Mouse (Mus musculus) C2C12 (cell line): ENCODE measurements around the gene Ugt1a10.

Experiments used
- CEBPB ChIP-seq: IDR thresholded peaks from one replicate; pipeline ENCODE4 v1.6.1; 2011; ENCODE audit warnings: low read depth, mild to moderate bottlenecking, control low read depth, moderate library complexity
- CTCF ChIP-seq: IDR thresholded peaks from one replicate; pipeline ENCODE4 v1.5.1; 2011; ENCODE audit not compliant: control insufficient read depth, insufficient read depth, insufficient read length
- MYOD1 ChIP-seq: IDR thresholded peaks from one replicate; pipeline ENCODE4 v1.6.1; 2011; ENCODE audit warnings: low read depth; ENCODE audit not compliant: control insufficient read depth, insufficient read length
- MYOG ChIP-seq: IDR thresholded peaks from one replicate; pipeline ENCODE4 v1.6.1; 2011; ENCODE audit not compliant: control insufficient read depth, insufficient read length; ENCODE audit errors: extremely low read depth
- USF1 ChIP-seq: IDR thresholded peaks from one replicate; pipeline ENCODE4 v1.6.1; 2011; ENCODE audit warnings: low read depth, mild to moderate bottlenecking, control low read depth, moderate library complexity

- no peak for TF ChIP-seq MYOG
- TF ChIP-seq CTCF: no peak
- TF ChIP-seq MYOD1: no peak
- no peak for TF ChIP-seq USF1
- TF ChIP-seq CEBPB: no peak
Observed at GRCm38 (mm10) chr1:88219054-88219453, 163.9 kb downstream of the Ugt1a10 start.
